Mouse (Mus musculus) limb, embryonic 10.5 days (tissue): ENCODE measurements around the gene Chit1. TPM values are rescaled to one million over a fixed set of nuclear protein-coding genes. Genes with fewer than 3 reads are reported as not detected.

Source experiments
- polyA plus RNA-seq: library from polyadenylated mRNA; unstranded; fragments of >200 nt; fragmentation: Nextera tagmentation; extraction: Ambion mirVana; gene quantifications from 2 replicates; pipeline ENCODE4 v1.2.1, GENCODE M21; 2016

Gene Chit1
- polyA plus RNA-seq, 1 experiment from 2014 or later: not detected

Other genes with a start within 250 kb of the Chit1 start
- 0.24 and 0.41 TPM in 2 replicates for gene Optc, start 203.2 kb upstream of the Chit1 start, polyA plus RNA-seq
- 0.18 and 0.56 TPM in 2 replicates for gene Prelp, start 189.8 kb upstream of the Chit1 start, polyA plus RNA-seq
- gene Fmod, start 74.0 kb upstream of the Chit1 start, polyA plus RNA-seq: 2.4 and 2.5 TPM in 2 replicates
- gene Btg2, start 32.1 kb upstream of the Chit1 start, polyA plus RNA-seq: 10.1 and 17.7 TPM in 2 replicates
- gene Chil1, start 70.9 kb downstream of the Chit1 start, polyA plus RNA-seq: 0.80 TPM in 1 of 2 replicates, not detected in the other
- 0.56 and 0.98 TPM in 2 replicates for gene Mybph, start 82.2 kb downstream of the Chit1 start, polyA plus RNA-seq
- gene Adora1, start 124.2 kb downstream of the Chit1 start, polyA plus RNA-seq: 0.06 and 0.69 TPM in 2 replicates
- gene Myog, start 178.7 kb downstream of the Chit1 start, polyA plus RNA-seq: 2.0 and 16.0 TPM in 2 replicates
- gene Ppfia4, start 221.7 kb downstream of the Chit1 start, polyA plus RNA-seq: 1.8 and 2.3 TPM in 2 replicates